Mouse (Mus musculus) liver, embryonic 14.5 days (tissue): ENCODE measurements around the gene Ptger2. TPM values are rescaled to one million over a fixed set of nuclear protein-coding genes. Genes with fewer than 3 reads are reported as not detected.

Experiments
- ATAC-seq: fragments of 200-750 bp; cut with Nextera tagmentation; 2 replicates; pipeline ENCODE4 v1.8.0; 2017; ENCODE audit warnings: moderate number of reproducible peaks, mild to moderate bottlenecking, moderate library complexity; ENCODE audit not compliant: insufficient read depth
- DNase-seq, 3 experiments: peaks; one replicate each; pipeline ENCODE4 v3.0.0-alpha.2; 2012 to 2013; ENCODE audit warnings: low read depth in 3 of 3, low spot score in 3 of 3
- H3K27ac ChIP-seq: fragments of 300-500 bp; sonication (generic); 2 replicates; pipeline ENCODE4 v1.5.1; 2014; ENCODE audit warnings: moderate library complexity, mild to moderate bottlenecking, control low read depth, inconsistent platforms
- H3K27me3 ChIP-seq: fragments of 300-500 bp; sonication (generic); 2 replicates; pipeline ENCODE4 v1.6.1; 2014; ENCODE audit warnings: mild to moderate bottlenecking, low read length, moderate library complexity; ENCODE audit not compliant: control insufficient read depth, insufficient read depth
- H3K36me3 ChIP-seq: fragments of 300-500 bp; sonication (generic); replicated peaks from 2 replicates; pipeline ENCODE4 v1.6.1; 2014; ENCODE audit warnings: low read depth; ENCODE audit not compliant: control insufficient read depth, insufficient read depth
- H3K4me1 ChIP-seq, 2 experiments: fragments of 200-500 bp in 1 of 2; fragments of 300-500 bp in 1 of 2; sonication (generic) in 1 of 2; replicated peaks; 2 replicates each; pipeline ENCODE4 v1.6.1; 2012 to 2014; ENCODE audit warnings: antibody characterized with exemption in 1 of 2, inconsistent platforms in 1 of 2, low read length in 1 of 2; ENCODE audit not compliant: control insufficient read depth in 2 of 2, insufficient read depth in 2 of 2
- H3K4me2 ChIP-seq: fragments of 300-500 bp; sonication (generic); 2 replicates; pipeline ENCODE4 v1.6.1; 2014; ENCODE audit warnings: low read depth, mild to moderate bottlenecking, control low read depth, moderate library complexity
- H3K4me3 ChIP-seq, 2 experiments: fragments of 200-500 bp in 1 of 2; fragments of 300-500 bp in 1 of 2; sonication (generic) in 1 of 2; 2 replicates each; pipeline ENCODE4 v1.5.1; 2012 to 2014; ENCODE audit warnings: low read depth in 2 of 2, low read length in 2 of 2, mild to moderate bottlenecking in 2 of 2, control low read depth in 1 of 2, inconsistent platforms in 1 of 2, moderate library complexity in 1 of 2; ENCODE audit not compliant: insufficient read depth in 1 of 2
- H3K9ac ChIP-seq: fragments of 300-500 bp; sonication (generic); replicated peaks from 2 replicates; pipeline ENCODE4 v1.6.1; 2014; ENCODE audit warnings: mild to moderate bottlenecking, control low read depth, moderate library complexity
- H3K9me3 ChIP-seq: fragments of 300-500 bp; sonication (generic); 2 replicates; pipeline ENCODE4 v1.6.1; 2016; ENCODE audit warnings: low read length, mixed read lengths; ENCODE audit not compliant: control insufficient read depth
- CTCF ChIP-seq: IDR thresholded peaks from 2 replicates; pipeline ENCODE4 v1.5.1; 2016; ENCODE audit warnings: antibody characterized with exemption, low read depth, control low read depth
- EP300 ChIP-seq: IDR thresholded peaks from 2 replicates; pipeline ENCODE4 v1.6.1; 2016; ENCODE audit warnings: antibody characterized with exemption, low read depth
- WGBS: fragments of 180-500 bp; shearing (Covaris S2); extraction: QIAGEN DNeasy Blood & Tissue Kit; methylation state at CpG from one replicate; pipeline ENCODE4 v1.1.7; 2014; ENCODE audit not compliant: insufficient replicate concordance; 5-methylcytosine and 5-hydroxymethylcytosine counted together
- polyA plus RNA-seq, 2 experiments: library from polyadenylated mRNA; depleted of rRNA in 1 of 2; stranded (reverse) in 1 of 2; unstranded in 1 of 2; fragments of >200 nt; fragmentation: Nextera tagmentation in 1 of 2; extraction: Ambion mirVana in 1 of 2; gene quantifications; 2 replicates each; pipeline versions ENCODE4 v1.2.1 to v1.2.3; 2012 to 2014

Gene Ptger2
- polyA plus RNA-seq, 2 experiments: 0.27 to 0.47 TPM

- ATAC-seq (no peak), DNase-seq (no peak)
- no peaks in the 10 kb centered on the region for H3K4me1 ChIP-seq
- H3K27ac ChIP-seq: no peak overlapping the region
- no peaks in the 10 kb centered on the region for H3K36me3 ChIP-seq
- TF ChIP-seq EP300 (no peak), CTCF (no peak)
- no peak overlapping the region for H3K9ac ChIP-seq
- no peaks in the 10 kb centered on the region for H3K9me3 ChIP-seq
- H3K4me2 ChIP-seq: no peak overlapping the region
- H3K27me3 ChIP-seq: no peaks in the 10 kb centered on the region
- no peak overlapping the region for H3K4me3 ChIP-seq
Measured at GRCm38 (mm10) chr14:44994337-44994736, 6.3 kb downstream of the Ptger2 start.

- no peak for DNase-seq
- no peaks in the 10 kb centered on the region for H3K27me3 ChIP-seq
Measured at GRCm38 (mm10) chr14:45000086-45000769, 12.2 kb downstream of the Ptger2 start.

DNA sequence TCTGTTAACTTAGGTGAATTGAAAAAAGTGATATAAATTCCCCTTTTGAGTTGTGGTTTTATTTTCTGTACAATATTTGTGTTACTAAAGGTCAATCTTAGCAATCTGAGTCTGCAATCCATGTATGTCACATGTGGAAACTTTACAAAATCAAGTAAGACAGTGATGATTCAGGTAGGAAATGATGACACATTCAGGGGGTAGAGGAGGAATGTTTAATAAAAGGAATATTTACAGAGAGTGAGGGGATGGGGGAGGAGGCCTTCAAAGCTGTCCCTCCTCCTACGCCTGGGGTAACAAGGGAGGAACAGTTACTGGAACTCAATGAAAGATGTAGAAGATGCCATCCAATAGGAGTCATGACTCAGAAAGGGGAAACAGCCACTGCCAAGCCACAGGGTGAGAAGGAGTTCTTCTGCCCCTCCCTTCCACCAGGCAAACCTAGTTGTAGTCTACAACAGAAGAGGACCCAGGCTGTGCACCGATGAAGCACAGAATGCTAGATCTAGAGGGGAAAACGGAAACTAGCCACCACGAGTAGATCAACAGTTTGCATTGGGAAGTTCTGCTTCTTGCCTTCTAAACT lies 17.8 kb downstream of the Ptger2 start:
- Histone ChIP-seq H3K27ac (no peak overlapping the region), H3K4me3 (no peak overlapping the region), H3K9ac (no peak overlapping the region), H3K4me1 (no peaks in the 10 kb centered on the region), H3K4me2 (no peak overlapping the region), H3K36me3 (no peaks in the 10 kb centered on the region), H3K27me3 (no peaks in the 10 kb centered on the region), H3K9me3 (no peaks in the 10 kb centered on the region)
- no peak for TF ChIP-seq EP300
- no peak for TF ChIP-seq CTCF
- ATAC-seq: no peak
- DNase-seq: no peak
- 26% methylated on average over 4 of the region's 4 CpGs for WGBS

More at GRCm38 (mm10) chr14:45000086-45000769, 12.2 kb downstream of the Ptger2 start:
- no peak overlapping the region for H3K4me2 ChIP-seq
- TF ChIP-seq EP300 (no peak), CTCF (no peak)
- no peaks in the 10 kb centered on the region for H3K9me3 ChIP-seq
- H3K4me3 ChIP-seq: no peak overlapping the region
- H3K27ac ChIP-seq: no peak overlapping the region
- H3K9ac ChIP-seq: no peak overlapping the region
- ATAC-seq: no peak
- H3K4me1 ChIP-seq: no peaks in the 10 kb centered on the region
- no peaks in the 10 kb centered on the region for H3K36me3 ChIP-seq
- WGBS: 51% methylated on average over 3 of the region's 3 CpGs

- H3K4me2 ChIP-seq: no peak overlapping the region
- H3K27me3 ChIP-seq: no peaks in the 10 kb centered on the region
- ATAC-seq (no peak), DNase-seq (no peak)
- H3K36me3 ChIP-seq: no peaks in the 10 kb centered on the region
- H3K9ac ChIP-seq: no peak overlapping the region
- WGBS: 71% methylated on average over 1 of the region's 1 CpGs
- H3K9me3 ChIP-seq: no peaks in the 10 kb centered on the region
- TF ChIP-seq EP300 (no peak), CTCF (no peak)
- H3K27ac ChIP-seq: no peak overlapping the region
- H3K4me1 ChIP-seq: 0 out of 4 replicates have a peak, but pooled peaks cover 0 to 1% of the 10 kb centered on the region in 2 experiments
- no peak overlapping the region for H3K4me3 ChIP-seq
Measured at GRCm38 (mm10) chr14:45009242-45009641, 21.2 kb downstream of the Ptger2 start.

DNA sequence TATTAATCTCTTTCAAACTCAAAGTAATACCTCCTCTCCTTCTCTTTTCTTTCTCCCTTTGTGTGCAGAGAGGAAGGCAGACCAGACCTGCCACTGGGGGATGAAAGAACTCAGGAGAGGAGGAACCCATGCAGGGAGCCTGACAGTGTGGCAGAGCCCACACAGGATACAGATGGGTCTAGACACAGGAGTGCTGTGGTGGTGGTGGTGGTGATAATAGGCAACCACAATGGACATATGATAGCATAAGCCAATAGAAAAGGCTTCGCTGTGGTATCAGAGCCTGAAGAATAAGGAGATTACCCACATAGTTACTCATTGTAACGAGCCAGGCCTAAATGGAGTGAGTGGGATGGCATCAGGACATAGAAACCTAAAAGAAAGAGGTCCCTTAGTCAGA lies 23.3 kb downstream of the Ptger2 start:
- no peaks in the 10 kb centered on the region for H3K36me3 ChIP-seq
- ATAC-seq (peak; percentile 65; the same call in 1 of the 2 replicates), DNase-seq (no peak)
- no peak for TF ChIP-seq CTCF
- no peak for TF ChIP-seq EP300
- 18% methylated on average over 2 of the region's 2 CpGs for WGBS
- H3K27ac ChIP-seq: no peak overlapping the region
- no peak overlapping the region for H3K9ac ChIP-seq
- H3K27me3 ChIP-seq: no peaks in the 10 kb centered on the region
- no peaks in the 10 kb centered on the region for H3K9me3 ChIP-seq
- no peak overlapping the region for H3K4me2 ChIP-seq
- H3K4me3 ChIP-seq: no peak overlapping the region
- H3K4me1 ChIP-seq: 0 out of 4 replicates have a peak, but pooled peaks cover 0 to 1% of the 10 kb centered on the region in 2 experiments
